Mouse (Mus musculus): Measurements from ENCODE around the gene Srgap3. TPM values are rescaled to one million over a fixed set of nuclear protein-coding genes. Genes with fewer than 3 reads are reported as not detected.

Srgap3 gene
- polyA plus RNA-seq, 1 experiment from 2014 or later: 7.0 TPM

- no peak overlapping the region for H3K9ac ChIP-seq
- H3K9me3 ChIP-seq: peaks cover 3% of the 10 kb centered on the region; the same call in 1 of the 2 replicates
- H3K27ac ChIP-seq: peak overlapping the region; percentile 84; the same call in 1 of the 2 replicates
- H3K27me3 ChIP-seq: no peaks in the 10 kb centered on the region
- H3K4me2 ChIP-seq (replicated peaks): peak overlapping the region; percentile 15; the same call in 1 of the 2 replicates
- peaks cover 26% of the 10 kb centered on the region for H3K4me1 ChIP-seq
- no peak overlapping the region for H3K4me3 ChIP-seq
- 59% methylated on average over 5 of the region's 5 CpGs for WGBS
- H3K36me3 ChIP-seq: no peaks in the 10 kb centered on the region
- no peak for ATAC-seq (ENCODE audit: low FRiP score, low read depth)
These were observed 21.1 kb downstream of the Srgap3 start for GRCm38 (mm10) chr6:112926011-112926410.

- ATAC-seq (ENCODE audit: low FRiP score, low read depth): peak; percentile 57
- H3K9me3 ChIP-seq: peaks cover 3% of the 10 kb centered on the region; the same call in 1 of the 2 replicates
- H3K4me1 ChIP-seq: peaks cover 31% of the 10 kb centered on the region
- WGBS: 36% methylated on average over 11 of the region's 11 CpGs
- H3K9ac ChIP-seq: no peak overlapping the region
- H3K27ac ChIP-seq: peak overlapping the region; percentile 84
- no peaks in the 10 kb centered on the region for H3K27me3 ChIP-seq
- H3K4me2 ChIP-seq (replicated peaks): peak overlapping the region; percentile 15
- H3K4me3 ChIP-seq: no peak overlapping the region
- no peaks in the 10 kb centered on the region for H3K36me3 ChIP-seq
These were observed 21.7 kb downstream of the Srgap3 start for GRCm38 (mm10) chr6:112925234-112925975.

GRCm38 (mm10) chr6:112924606-112925141, 22.4 kb downstream of the Srgap3 start:
- WGBS: 57% methylated on average over 13 of the region's 13 CpGs
- peaks cover 33% of the 10 kb centered on the region for H3K4me1 ChIP-seq
- 0 out of 2 replicates have a peak, but pooled peaks have one; percentile 48 for ATAC-seq (ENCODE audit: low FRiP score, low read depth)
- no peaks in the 10 kb centered on the region for H3K36me3 ChIP-seq
- H3K4me2 ChIP-seq (replicated peaks): peak overlapping the region; percentile 15; the same call in 1 of the 2 replicates
- H3K4me3 ChIP-seq: no peak overlapping the region
- H3K27ac ChIP-seq: peak overlapping the region; percentile 84
- no peak overlapping the region for H3K9ac ChIP-seq
- no peaks in the 10 kb centered on the region for H3K27me3 ChIP-seq
- peaks cover 3% of the 10 kb centered on the region; the same call in 1 of the 2 replicates for H3K9me3 ChIP-seq

GRCm38 (mm10) chr6:112920619-112921195, 26.4 kb downstream of the Srgap3 start:
- no peak overlapping the region for H3K27ac ChIP-seq

GRCm38 (mm10) chr6:112917717-112918116, 29.3 kb downstream of the Srgap3 start:
- Histone ChIP-seq H3K4me2 (replicated peaks) (no peak overlapping the region), H3K36me3 (no peaks in the 10 kb centered on the region), H3K27me3 (no peaks in the 10 kb centered on the region), H3K9me3 (peaks cover under 1% of the 10 kb centered on the region; the same call in 1 of the 2 replicates), H3K4me1 (peaks cover 7% of the 10 kb centered on the region), H3K9ac (no peak overlapping the region), H3K27ac (no peak overlapping the region), H3K4me3 (no peak overlapping the region)
- no peak for ATAC-seq (ENCODE audit: low FRiP score, low read depth)
- whole genome bisulfite sequencing: 89% methylated on average over 8 of the region's 8 CpGs

More at GRCm38 (mm10) chr6:112920619-112921195, 26.4 kb downstream of the Srgap3 start:
- H3K9me3 ChIP-seq: peaks cover 3% of the 10 kb centered on the region; the same call in 1 of the 2 replicates
- H3K27me3 ChIP-seq: no peaks in the 10 kb centered on the region
- H3K4me1 ChIP-seq: peaks cover 24% of the 10 kb centered on the region
- H3K36me3 ChIP-seq: no peaks in the 10 kb centered on the region
- H3K9ac ChIP-seq: no peak overlapping the region
- ATAC-seq (ENCODE audit: low FRiP score, low read depth): no peak
- 77% methylated on average over 8 of the region's 8 CpGs for WGBS
- no peak overlapping the region for H3K4me2 ChIP-seq (replicated peaks)
- no peak overlapping the region for H3K4me3 ChIP-seq

GRCm38 (mm10) chr6:112916243-112916642, 30.8 kb downstream of the Srgap3 start:
- Histone ChIP-seq H3K9me3 (no peaks in the 10 kb centered on the region), H3K4me3 (no peak overlapping the region), H3K27ac (no peak overlapping the region), H3K9ac (no peak overlapping the region), H3K27me3 (no peaks in the 10 kb centered on the region), H3K4me1 (peaks cover 7% of the 10 kb centered on the region), H3K36me3 (no peaks in the 10 kb centered on the region), H3K4me2 (replicated peaks) (no peak overlapping the region)
- no peak for ATAC-seq (ENCODE audit: low FRiP score, low read depth)
- WGBS: 91% methylated on average over 2 of the region's 2 CpGs

- Histone ChIP-seq H3K36me3 (no peaks in the 10 kb centered on the region), H3K27me3 (no peaks in the 10 kb centered on the region), H3K4me2 (replicated peaks) (no peak overlapping the region), H3K9ac (no peak overlapping the region), H3K27ac (no peak overlapping the region), H3K4me1 (no peaks in the 10 kb centered on the region), H3K4me3 (no peak overlapping the region), H3K9me3 (no peaks in the 10 kb centered on the region)
- ATAC-seq (ENCODE audit: low FRiP score, low read depth): no peak
- 80% methylated on average over 5 of the region's 5 CpGs for WGBS
These were observed 34.5 kb downstream of the Srgap3 start for GRCm38 (mm10) chr6:112912552-112912951.

- H3K27me3 ChIP-seq: no peaks in the 10 kb centered on the region
- ATAC-seq (ENCODE audit: low FRiP score, low read depth): no peak
These were observed 37.4 kb downstream of the Srgap3 start for GRCm38 (mm10) chr6:112909711-112910110.

GRCm38 (mm10) chr6:112907887-112908584, 39.0 kb downstream of the Srgap3 start:
- Histone ChIP-seq H3K4me3 (no peak overlapping the region), H3K9me3 (no peaks in the 10 kb centered on the region), H3K36me3 (no peaks in the 10 kb centered on the region), H3K4me1 (peaks cover 6% of the 10 kb centered on the region; the same call in 1 of the 2 replicates), H3K27ac (no peak overlapping the region), H3K27me3 (no peaks in the 10 kb centered on the region), H3K4me2 (replicated peaks) (no peak overlapping the region), H3K9ac (no peak overlapping the region)
- ATAC-seq (ENCODE audit: low FRiP score, low read depth): no peak
- 84% methylated on average over 8 of the region's 8 CpGs for WGBS

More at GRCm38 (mm10) chr6:112909711-112910110, 37.4 kb downstream of the Srgap3 start:
- no peak overlapping the region for H3K9ac ChIP-seq
- no peaks in the 10 kb centered on the region for H3K36me3 ChIP-seq
- H3K4me3 ChIP-seq: no peak overlapping the region
- H3K4me2 ChIP-seq (replicated peaks): no peak overlapping the region
- no peak overlapping the region for H3K27ac ChIP-seq
- no peaks in the 10 kb centered on the region for H3K4me1 ChIP-seq
- 73% methylated on average over 2 of the region's 2 CpGs for WGBS
- no peaks in the 10 kb centered on the region for H3K9me3 ChIP-seq

GRCm38 (mm10) chr6:112903796-112904195, 43.3 kb downstream of the Srgap3 start:
- Histone ChIP-seq H3K27me3 (no peaks in the 10 kb centered on the region), H3K9ac (no peak overlapping the region), H3K36me3 (no peaks in the 10 kb centered on the region), H3K9me3 (no peaks in the 10 kb centered on the region), H3K4me3 (no peak overlapping the region), H3K4me2 (replicated peaks) (no peak overlapping the region), H3K27ac (no peak overlapping the region), H3K4me1 (peaks cover 23% of the 10 kb centered on the region)
- 89% methylated on average over 5 of the region's 5 CpGs for WGBS
- ATAC-seq (ENCODE audit: low FRiP score, low read depth): no peak

- Histone ChIP-seq H3K9ac (no peak overlapping the region), H3K4me1 (peaks cover 23% of the 10 kb centered on the region), H3K4me3 (no peak overlapping the region), H3K9me3 (no peaks in the 10 kb centered on the region), H3K4me2 (replicated peaks) (no peak overlapping the region), H3K36me3 (no peaks in the 10 kb centered on the region), H3K27me3 (no peaks in the 10 kb centered on the region), H3K27ac (no peak overlapping the region)
- no peak for ATAC-seq (ENCODE audit: low FRiP score, low read depth)
- 26% methylated on average over 7 of the region's 7 CpGs for WGBS
These were observed 43.8 kb downstream of the Srgap3 start for GRCm38 (mm10) chr6:112903226-112903625.

- no peaks in the 10 kb centered on the region for H3K27me3 ChIP-seq
- 20% methylated on average over 4 of the region's 4 CpGs for WGBS
- ATAC-seq (ENCODE audit: low FRiP score, low read depth): no peak
- H3K27ac ChIP-seq: no peak overlapping the region
- H3K9me3 ChIP-seq: no peaks in the 10 kb centered on the region
- H3K4me3 ChIP-seq: no peak overlapping the region
- no peak overlapping the region for H3K4me2 ChIP-seq (replicated peaks)
- H3K4me1 ChIP-seq: peaks cover 23% of the 10 kb centered on the region
- H3K36me3 ChIP-seq: no peaks in the 10 kb centered on the region
- H3K9ac ChIP-seq: no peak overlapping the region
These were observed 44.3 kb downstream of the Srgap3 start for GRCm38 (mm10) chr6:112902791-112903190.

Measured in limb, embryonic 13.5 days (tissue).